Mouse (Mus musculus) bone marrow macrophage, adult 2 months (primary cell): Measurements from ENCODE around the gene Jmjd8. TPM values are rescaled to one million over a fixed set of nuclear protein-coding genes. Genes with fewer than 3 reads are reported as not detected.

Experiments used
- H3K27ac ChIP-seq: 2 replicates; pipeline ENCODE4 v1.5.1; 2012; ENCODE audit warnings: low read depth, low read length; ENCODE audit not compliant: insufficient read depth
- H3K4me1 ChIP-seq: 2 replicates; pipeline ENCODE4 v1.6.1; 2012; ENCODE audit warnings: low read length; ENCODE audit not compliant: control insufficient read depth, insufficient read depth
- H3K4me3 ChIP-seq: 2 replicates; pipeline ENCODE4 v1.5.1; 2012; ENCODE audit warnings: mild to moderate bottlenecking, low read length, moderate library complexity; ENCODE audit not compliant: insufficient read depth
- CTCF ChIP-seq: IDR thresholded peaks from 2 replicates; pipeline ENCODE4 v1.5.1; 2012; ENCODE audit warnings: low read depth, mild to moderate bottlenecking, low read length, moderate library complexity
- POLR2A ChIP-seq: IDR thresholded peaks from 2 replicates; pipeline ENCODE4 v1.6.1; 2012; ENCODE audit warnings: mild to moderate bottlenecking, low read depth, low read length, borderline replicate concordance
- polyA plus RNA-seq: library from polyadenylated mRNA; stranded (reverse); fragments of >200 nt; gene quantifications from 2 replicates; pipeline ENCODE4 v1.2.4, GENCODE M21; 2012; ENCODE audit not compliant: missing spikeins, insufficient read depth, insufficient read length

The Jmjd8 gene
- polyA plus RNA-seq, result 16.3 and 18.0 TPM in 2 replicates

DNA sequence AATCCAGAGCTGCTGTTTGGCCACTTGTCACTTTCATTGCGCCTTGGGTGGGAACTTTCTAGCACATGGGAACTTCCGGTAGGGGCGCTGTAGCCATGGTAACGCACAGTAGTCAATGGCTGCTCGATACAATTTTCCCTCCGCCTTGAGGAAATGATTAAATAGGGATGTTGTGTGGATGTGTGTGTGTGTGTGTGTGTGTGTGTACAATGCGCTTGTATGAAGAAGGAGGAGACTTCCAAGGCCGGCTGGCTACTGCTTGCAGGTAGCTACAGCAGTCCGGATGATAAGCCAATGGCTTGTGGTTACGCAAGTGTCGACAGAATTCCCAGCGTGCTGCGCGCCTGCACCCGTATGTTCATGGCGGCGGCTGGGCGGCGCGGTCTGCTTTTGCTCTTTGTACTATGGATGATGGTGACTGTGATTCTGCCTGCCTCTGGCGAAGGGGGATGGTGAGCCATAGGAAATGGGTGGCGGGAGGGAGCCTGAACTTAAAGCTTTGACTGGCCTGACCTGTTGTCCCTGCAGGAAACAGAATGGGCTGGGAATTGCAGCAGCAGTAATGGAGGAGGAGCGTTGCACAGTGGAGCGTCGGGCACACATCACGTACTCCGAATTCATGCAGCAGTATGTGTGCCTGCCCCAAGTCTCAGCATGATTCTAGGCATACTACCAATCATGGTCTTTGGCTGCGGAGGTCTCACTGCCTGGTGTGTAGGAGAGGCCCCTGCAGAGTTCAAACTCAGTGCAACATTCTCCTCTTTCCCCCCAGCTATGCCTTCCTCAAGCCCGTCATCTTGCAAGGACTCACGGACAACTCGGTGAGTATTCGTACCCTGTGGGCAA is at the start of gene Jmjd8:
TSS of gene Jmjd8 (plus strand) at position 156 of the 846 bp plus-strand sequence.
- Histone ChIP-seq H3K27ac (peak within 1 kb of the TSS; percentile 42; the same call in 1 of the 2 replicates), H3K4me1 (peaks cover 18% of the 10 kb centered on the region), H3K4me3 (peak within 1 kb of the TSS; percentile 77)
- TF ChIP-seq POLR2A, result no peak
- TF ChIP-seq CTCF, result no peak

GRCm38 (mm10) chr17:25781339-25781738 is 47.3 kb upstream of the Jmjd8 start:
- H3K27ac ChIP-seq, result no peak overlapping the region

GRCm38 (mm10) chr17:25783086-25783485 is 45.6 kb upstream of the Jmjd8 start:
- H3K27ac ChIP-seq, result no peak overlapping the region
- peaks cover 8% of the 10 kb centered on the region for H3K4me1 ChIP-seq
- H3K4me3 ChIP-seq, result no peak overlapping the region
- no peak for TF ChIP-seq POLR2A

More at GRCm38 (mm10) chr17:25781339-25781738, 47.3 kb upstream of the Jmjd8 start:
- no peak overlapping the region for H3K4me3 ChIP-seq
- peaks cover 8% of the 10 kb centered on the region for H3K4me1 ChIP-seq
- TF ChIP-seq CTCF, result no peak
- no peak for TF ChIP-seq POLR2A

DNA sequence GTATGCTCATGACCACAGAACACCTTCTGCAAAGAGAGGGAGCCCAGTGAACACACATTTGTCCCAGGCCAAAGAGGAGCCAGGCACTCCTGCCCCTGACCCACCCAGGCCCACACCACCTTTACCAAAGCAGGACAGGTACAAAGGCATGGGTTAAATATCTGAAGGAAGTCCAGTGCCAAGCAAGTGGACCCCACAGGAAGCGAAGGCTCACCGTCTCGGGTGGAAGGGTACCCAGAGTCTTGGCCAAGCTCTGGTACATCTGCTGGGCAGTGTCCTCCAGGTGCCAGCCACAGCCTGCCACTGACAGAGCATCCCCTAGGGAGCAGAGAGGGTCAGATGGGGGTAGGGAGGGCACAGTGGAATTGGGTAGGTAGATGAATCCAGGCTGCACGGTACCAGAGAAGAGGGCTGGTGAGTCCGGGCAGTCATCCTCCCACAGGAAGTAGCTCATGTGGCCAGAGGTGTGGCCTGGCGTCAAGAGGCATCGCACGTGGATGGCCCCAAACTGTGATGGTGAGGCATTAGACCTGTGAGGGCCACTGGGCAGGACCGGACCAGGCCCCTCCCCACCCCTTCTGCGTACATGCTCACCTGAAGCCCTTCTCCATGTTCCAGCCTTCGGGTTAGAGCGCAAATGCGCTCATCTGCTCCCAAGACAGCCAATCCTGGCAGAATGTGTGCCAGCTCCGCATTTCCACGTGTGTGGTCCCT is 44.6 kb upstream of the Jmjd8 start:
- H3K4me1 ChIP-seq, result peaks cover 8% of the 10 kb centered on the region
- peak overlapping the region; percentile 68 for H3K4me3 ChIP-seq
- H3K27ac ChIP-seq, result no peak overlapping the region
- no peak for TF ChIP-seq CTCF
- no peak for TF ChIP-seq POLR2A

DNA sequence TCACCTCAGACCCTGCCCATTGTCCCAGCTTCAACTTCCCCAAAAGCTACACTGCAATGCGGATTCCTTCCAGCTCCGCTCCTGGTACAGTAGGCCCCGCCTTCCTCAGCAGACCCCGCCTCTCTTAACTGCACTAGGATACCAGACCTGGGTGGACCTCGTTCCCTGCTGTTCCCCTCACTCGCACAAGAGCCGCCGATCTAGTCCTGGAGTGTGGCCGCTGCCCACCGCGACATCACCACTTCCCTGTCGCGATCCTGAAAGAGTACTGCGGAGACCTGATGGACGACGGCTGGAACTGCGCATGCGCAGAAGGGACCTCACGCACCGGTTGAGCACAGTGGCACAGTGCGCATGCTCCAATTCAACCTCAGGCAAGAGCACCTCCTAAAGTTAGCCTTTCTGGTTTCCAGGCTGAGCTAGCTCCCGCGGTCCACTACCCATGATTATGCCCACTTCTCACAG is 43.4 kb upstream of the Jmjd8 start, which contains the start of gene Haghl:
TSS of gene Haghl (minus strand) at position 393 of the 465 bp plus-strand sequence.
- H3K4me3 ChIP-seq, result peak within 1 kb of the TSS; percentile 68
- peaks cover 8% of the 10 kb centered on the region for H3K4me1 ChIP-seq
- TF ChIP-seq CTCF (no peak), POLR2A (no peak)
- peak within 1 kb of the TSS; percentile 32 for H3K27ac ChIP-seq

DNA sequence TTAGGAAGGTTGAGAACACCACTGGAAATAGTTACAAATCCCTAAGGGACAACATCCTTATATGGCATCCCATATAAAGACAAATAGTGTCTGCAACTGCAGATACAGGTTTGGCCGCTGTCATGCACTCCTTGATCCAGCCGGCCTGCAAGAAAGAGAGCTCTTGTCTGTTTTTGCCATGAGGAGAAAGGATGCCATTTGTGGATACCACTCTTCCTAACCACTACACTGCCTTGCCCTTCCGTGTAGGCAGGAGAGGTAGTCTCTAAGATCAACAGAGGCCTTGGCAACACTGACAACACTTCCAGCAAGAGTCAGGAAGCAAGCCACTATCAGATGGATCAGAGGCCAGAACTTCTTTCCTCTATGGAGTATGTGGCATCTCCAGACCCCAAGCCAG is 42.4 kb upstream of the Jmjd8 start, which contains the start of gene Ccdc78:
TSS of gene Ccdc78 (plus strand) at position 301 of the 400 bp plus-strand sequence.
- Histone ChIP-seq H3K4me3 (peak within 1 kb of the TSS; percentile 68), H3K27ac (no peak within 1 kb of the TSS), H3K4me1 (peaks cover 13% of the 10 kb centered on the region)
- TF ChIP-seq POLR2A (no peak), CTCF (no peak)

DNA sequence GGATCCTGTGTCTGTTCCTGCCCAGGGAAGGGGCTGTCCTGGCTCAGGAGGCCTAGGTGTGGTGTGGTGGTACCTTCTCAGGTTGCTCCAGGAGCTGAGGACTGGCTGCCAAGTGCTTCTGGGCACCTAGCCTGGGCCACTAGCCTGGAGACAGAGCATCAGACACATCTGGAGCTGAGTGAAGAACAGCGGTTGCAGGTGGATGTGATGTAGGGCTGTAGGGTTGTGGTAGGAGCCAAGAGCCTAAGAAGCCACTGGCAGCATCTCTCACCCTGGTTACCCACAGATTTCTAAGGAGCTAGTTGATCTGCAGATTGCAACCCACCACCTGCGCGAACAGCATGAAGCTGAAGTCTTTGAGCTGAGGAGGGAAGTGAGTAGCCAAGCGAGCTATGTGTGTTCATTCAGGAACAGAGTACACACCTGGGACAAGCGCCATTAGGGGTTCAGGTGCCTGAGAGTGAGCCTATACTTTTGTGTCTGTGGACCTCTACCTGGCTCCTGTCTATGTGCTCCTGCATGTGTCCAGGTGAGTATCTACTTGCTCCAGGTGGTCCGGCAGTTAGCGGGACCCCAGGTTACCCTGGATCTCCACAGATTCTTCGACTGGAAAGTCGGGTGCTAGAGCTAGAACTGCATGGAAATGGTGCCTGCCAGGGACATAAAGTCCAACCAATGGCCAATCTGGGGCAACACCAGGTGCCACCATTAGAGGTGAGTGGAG is 41.7 kb upstream of the Jmjd8 start:
- TF ChIP-seq POLR2A (no peak), CTCF (no peak)
- no peak overlapping the region for H3K4me3 ChIP-seq
- no peak overlapping the region for H3K27ac ChIP-seq
- peaks cover 15% of the 10 kb centered on the region for H3K4me1 ChIP-seq

- peak overlapping the region; percentile 84; the same call in 1 of the 2 replicates for H3K27ac ChIP-seq
- H3K4me3 ChIP-seq, result peak overlapping the region; percentile 68
- peaks cover 19% of the 10 kb centered on the region for H3K4me1 ChIP-seq
- no peak for TF ChIP-seq CTCF
- TF ChIP-seq POLR2A, result no peak
Measured at GRCm38 (mm10) chr17:25791320-25791842, 37.3 kb upstream of the Jmjd8 start.
